Mouse (Mus musculus) neural tube, embryonic 15.5 days (tissue): ENCODE measurements at regions not wholly inside any gene's neighbourhood (a gene's known extent, or its start where the extent isn't known, plus 50 kb on each side); places are given as distances from the start of the nearest gene placed in this dataset.

Source experiments
- ATAC-seq: fragments of 200-750 bp; cut with Nextera tagmentation; 2 replicates; pipeline ENCODE4 v1.8.0; 2017; ENCODE audit warnings: mild to moderate bottlenecking, moderate TSS enrichment, moderate library complexity; ENCODE audit not compliant: low FRiP score
- H3K27ac ChIP-seq: fragments of 300-500 bp; sonication (generic); replicated peaks from 2 replicates; pipeline ENCODE4 v1.5.1; 2015; ENCODE audit warnings: mild to moderate bottlenecking, inconsistent platforms
- H3K27me3 ChIP-seq: fragments of 300-500 bp; sonication (generic); replicated peaks from 2 replicates; pipeline ENCODE4 v1.6.1; 2015; ENCODE audit warnings: inconsistent platforms
- H3K36me3 ChIP-seq: fragments of 300-500 bp; sonication (generic); 2 replicates; pipeline ENCODE4 v1.6.1; 2015; ENCODE audit warnings: inconsistent platforms
- H3K4me1 ChIP-seq: fragments of 300-500 bp; sonication (generic); 2 replicates; pipeline ENCODE4 v1.6.1; 2015; ENCODE audit warnings: inconsistent platforms
- H3K4me2 ChIP-seq: fragments of 300-500 bp; sonication (generic); 2 replicates; pipeline ENCODE4 v1.6.1; 2015; ENCODE audit warnings: inconsistent platforms, mild to moderate bottlenecking, moderate library complexity
- H3K4me3 ChIP-seq: fragments of 300-500 bp; sonication (generic); replicated peaks from 2 replicates; pipeline ENCODE4 v1.5.1; 2015; ENCODE audit warnings: mild to moderate bottlenecking, inconsistent platforms
- H3K9ac ChIP-seq: fragments of 300-500 bp; sonication (generic); replicated peaks from 2 replicates; pipeline ENCODE4 v1.6.1; 2015; ENCODE audit warnings: mild to moderate bottlenecking, inconsistent platforms
- H3K9me3 ChIP-seq: fragments of 300-500 bp; sonication (generic); replicated peaks from 2 replicates; pipeline ENCODE4 v1.6.1; 2016; ENCODE audit warnings: inconsistent platforms
- WGBS: fragments of 180-500 bp; shearing (Covaris S2); methylation state at CpG from one replicate; pipeline ENCODE4 v1.1.7; 2015; ENCODE audit warnings: mixed read lengths; 5-methylcytosine and 5-hydroxymethylcytosine counted together

GRCm38 (mm10) chr6:101056318-101056717, 222.9 kb downstream of the Ppp4r2 start:
- H3K9me3 ChIP-seq = no peaks in the 10 kb centered on the region
- H3K27me3 ChIP-seq = 0 out of 2 replicates have a peak, but pooled peaks cover 3% of the 10 kb centered on the region
- H3K27ac ChIP-seq = no peak overlapping the region
- 83% methylated on average over 13 of the region's 13 CpGs for WGBS
- no peak overlapping the region for H3K4me3 ChIP-seq
- no peak for ATAC-seq
- no peak overlapping the region for H3K9ac ChIP-seq
- no peak overlapping the region for H3K4me2 ChIP-seq
- no peaks in the 10 kb centered on the region for H3K36me3 ChIP-seq
- H3K4me1 ChIP-seq = peaks cover 7% of the 10 kb centered on the region

DNA sequence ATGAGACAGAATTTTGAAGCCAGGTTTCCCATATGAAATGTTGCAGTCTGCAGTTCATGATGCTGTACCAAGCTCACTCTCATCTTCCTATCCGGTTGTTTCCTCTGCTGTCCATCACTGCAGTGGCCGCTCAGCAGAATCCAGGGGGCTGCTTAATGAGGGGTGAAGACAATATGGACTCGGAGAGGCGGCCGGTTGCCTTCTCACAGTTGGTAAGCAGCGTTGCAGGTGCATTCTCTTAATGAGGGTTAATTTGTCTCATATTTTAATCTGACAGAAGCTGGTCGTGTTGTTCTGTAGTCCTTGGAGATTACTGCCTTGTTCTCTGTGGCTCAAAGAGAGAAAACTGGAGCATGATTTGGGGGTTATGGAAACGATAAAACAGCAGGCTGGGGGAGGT, 225.6 kb downstream of the Ppp4r2 start:
- Histone ChIP-seq H3K9me3 (no peaks in the 10 kb centered on the region), H3K27ac (no peak overlapping the region), H3K4me2 (no peak overlapping the region), H3K4me1 (peaks cover 7% of the 10 kb centered on the region), H3K4me3 (no peak overlapping the region), H3K36me3 (no peaks in the 10 kb centered on the region), H3K9ac (no peak overlapping the region), H3K27me3 (0 out of 2 replicates have a peak, but pooled peaks cover 3% of the 10 kb centered on the region)
- WGBS = 15% methylated on average over 8 of the region's 8 CpGs
- ATAC-seq = no peak

DNA sequence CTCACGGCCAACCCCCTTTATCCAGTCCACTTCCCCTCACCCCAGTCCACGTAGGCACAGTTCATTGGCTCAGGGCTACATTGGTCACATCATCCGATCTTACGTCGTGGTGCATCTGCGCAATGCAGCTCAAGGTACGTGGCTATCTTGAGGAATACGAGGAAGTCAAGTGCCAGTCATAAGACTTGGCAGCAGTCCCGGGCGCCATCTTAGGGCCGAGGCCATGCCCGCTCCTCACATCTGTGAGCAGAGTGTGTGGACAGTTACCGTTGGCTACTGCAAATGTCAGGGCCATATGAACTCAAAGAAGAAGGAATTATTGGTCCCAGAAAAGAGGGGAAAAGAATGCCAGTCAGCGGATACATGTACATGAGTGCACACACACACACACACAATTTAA, 228.8 kb downstream of the Ppp4r2 start:
- H3K4me1 ChIP-seq = peaks cover 7% of the 10 kb centered on the region
- no peaks in the 10 kb centered on the region for H3K36me3 ChIP-seq
- H3K27me3 ChIP-seq = no peaks in the 10 kb centered on the region
- 94% methylated on average over 14 of the region's 14 CpGs for WGBS
- no peak overlapping the region for H3K4me3 ChIP-seq
- no peak overlapping the region for H3K27ac ChIP-seq
- H3K4me2 ChIP-seq = no peak overlapping the region
- no peak for ATAC-seq
- no peaks in the 10 kb centered on the region for H3K9me3 ChIP-seq
- H3K9ac ChIP-seq = no peak overlapping the region

DNA sequence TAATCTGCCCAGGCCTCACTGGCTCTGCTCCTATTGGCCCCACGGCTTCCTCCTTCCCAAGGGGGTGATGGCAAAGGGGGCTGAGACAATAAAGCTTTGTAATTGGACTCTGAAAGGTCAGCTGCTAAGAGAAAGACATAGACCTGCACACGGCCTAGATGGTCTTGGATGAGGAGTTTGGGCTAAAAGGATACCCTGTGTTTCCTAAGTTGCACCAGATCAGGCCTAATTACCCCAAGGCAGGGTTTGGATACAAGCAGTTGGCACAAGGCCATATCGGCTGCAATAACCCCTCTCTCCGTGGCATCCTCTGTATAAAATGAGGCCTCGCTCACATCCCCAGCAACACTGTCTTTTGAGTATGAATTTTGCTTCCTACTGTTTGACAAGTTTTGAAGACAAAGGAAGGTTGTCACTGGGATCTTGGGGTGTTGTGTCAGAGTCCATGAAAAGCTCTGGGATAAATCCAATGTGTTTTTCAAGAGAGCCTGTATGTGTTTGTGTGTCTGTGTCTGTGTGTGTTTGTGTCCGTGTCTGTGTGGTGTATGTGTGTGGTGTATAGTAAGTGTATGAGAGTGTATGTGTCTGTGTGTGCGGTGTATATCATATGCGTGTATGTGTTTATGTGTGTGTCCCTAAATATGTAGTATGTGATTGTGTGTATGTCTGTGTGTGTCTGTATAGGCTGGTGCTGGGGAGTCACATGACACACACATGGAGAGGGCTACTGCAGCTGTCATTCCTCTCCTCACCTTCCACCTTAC, 242.5 kb downstream of the Ppp4r2 start:
- Histone ChIP-seq H3K27ac (no peak overlapping the region), H3K9ac (no peak overlapping the region), H3K4me1 (peaks cover 17% of the 10 kb centered on the region), H3K4me3 (no peak overlapping the region), H3K9me3 (no peaks in the 10 kb centered on the region), H3K36me3 (no peaks in the 10 kb centered on the region), H3K27me3 (no peaks in the 10 kb centered on the region), H3K4me2 (no peak overlapping the region)
- ATAC-seq = 0 out of 2 replicates have a peak, but pooled peaks have one; percentile 42
- WGBS = 57% methylated on average over 8 of the region's 8 CpGs

DNA sequence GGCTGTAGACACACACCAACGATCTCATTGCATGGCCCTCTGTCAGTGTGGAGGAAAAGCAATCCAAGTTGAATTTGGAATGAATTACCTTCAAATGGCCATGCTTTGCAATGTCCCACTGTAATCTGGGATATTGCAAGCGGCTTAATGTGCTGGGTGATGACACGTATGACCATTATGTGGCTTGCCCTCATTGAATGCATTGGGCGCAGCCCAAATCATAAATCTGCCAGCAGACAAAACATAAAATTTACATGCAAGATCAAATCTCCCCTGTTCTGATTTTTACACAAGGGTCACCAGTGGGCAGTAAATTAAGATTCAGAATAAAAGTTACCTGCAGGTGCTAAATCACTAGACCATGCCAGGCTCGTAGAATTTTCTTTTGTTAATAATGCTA, 244.9 kb downstream of the Ppp4r2 start:
- no peak for ATAC-seq
- no peak overlapping the region for H3K9ac ChIP-seq
- H3K27ac ChIP-seq = no peak overlapping the region
- 35% methylated on average over 5 of the region's 5 CpGs for WGBS
- H3K36me3 ChIP-seq = no peaks in the 10 kb centered on the region
- H3K9me3 ChIP-seq = no peaks in the 10 kb centered on the region
- no peaks in the 10 kb centered on the region; the same call in 1 of the 2 replicates for H3K27me3 ChIP-seq
- H3K4me1 ChIP-seq = peaks cover 15% of the 10 kb centered on the region
- no peak overlapping the region for H3K4me2 ChIP-seq
- no peak overlapping the region for H3K4me3 ChIP-seq

- Histone ChIP-seq H3K27me3 (no peaks in the 10 kb centered on the region; the same call in 1 of the 2 replicates), H3K27ac (no peak overlapping the region), H3K4me1 (peaks cover 4% of the 10 kb centered on the region; the same call in 1 of the 2 replicates), H3K4me3 (no peak overlapping the region), H3K9ac (no peak overlapping the region), H3K9me3 (no peaks in the 10 kb centered on the region), H3K36me3 (no peaks in the 10 kb centered on the region), H3K4me2 (no peak overlapping the region)
- ATAC-seq = no peak
- 64% methylated on average over 7 of the region's 7 CpGs for WGBS
Observed at GRCm38 (mm10) chr6:101083676-101084075, 250.3 kb downstream of the Ppp4r2 start.

DNA sequence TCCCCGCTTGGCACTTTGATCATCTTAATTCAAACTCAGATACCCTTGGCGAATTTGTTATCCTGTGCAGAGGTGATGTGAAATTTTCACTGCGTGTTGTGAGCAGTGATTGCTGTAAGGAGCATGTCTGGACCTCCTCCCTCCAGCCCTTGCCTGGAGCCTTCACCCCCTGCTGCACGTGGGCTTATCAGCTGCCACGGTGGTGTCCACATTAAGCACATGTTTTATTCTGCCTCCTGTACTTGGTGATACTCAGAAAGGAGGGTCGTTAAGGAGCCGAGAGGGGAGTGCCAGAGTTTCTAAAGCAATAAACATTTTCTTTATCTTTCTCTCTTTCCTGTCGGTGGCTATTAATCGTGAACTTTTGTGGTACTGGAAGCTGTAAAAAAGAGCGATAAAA, 258.8 kb downstream of the Ppp4r2 start:
- no peak overlapping the region for H3K4me3 ChIP-seq
- ATAC-seq = no peak
- H3K36me3 ChIP-seq = no peaks in the 10 kb centered on the region
- H3K27me3 ChIP-seq = 0 out of 2 replicates have a peak, but pooled peaks cover 2% of the 10 kb centered on the region
- no peak overlapping the region for H3K27ac ChIP-seq
- 16% methylated on average over 10 of the region's 10 CpGs for WGBS
- H3K9me3 ChIP-seq = no peaks in the 10 kb centered on the region
- H3K4me2 ChIP-seq = peak overlapping the region; percentile 22; the same call in 1 of the 2 replicates
- no peak overlapping the region for H3K9ac ChIP-seq
- H3K4me1 ChIP-seq = peaks cover 4% of the 10 kb centered on the region
